Mouse (Mus musculus) brain, embryonic 18.5 days (tissue): ENCODE measurements at regions not wholly inside any gene's neighbourhood (a gene's known extent, or its start where the extent isn't known, plus 50 kb on each side); places are given as distances from the start of the nearest gene placed in this dataset.

Experiments
- DNase-seq: peaks from one replicate; pipeline ENCODE4 v3.0.0-alpha.2; 2012; ENCODE audit warnings: low read depth, low spot score

DNA sequence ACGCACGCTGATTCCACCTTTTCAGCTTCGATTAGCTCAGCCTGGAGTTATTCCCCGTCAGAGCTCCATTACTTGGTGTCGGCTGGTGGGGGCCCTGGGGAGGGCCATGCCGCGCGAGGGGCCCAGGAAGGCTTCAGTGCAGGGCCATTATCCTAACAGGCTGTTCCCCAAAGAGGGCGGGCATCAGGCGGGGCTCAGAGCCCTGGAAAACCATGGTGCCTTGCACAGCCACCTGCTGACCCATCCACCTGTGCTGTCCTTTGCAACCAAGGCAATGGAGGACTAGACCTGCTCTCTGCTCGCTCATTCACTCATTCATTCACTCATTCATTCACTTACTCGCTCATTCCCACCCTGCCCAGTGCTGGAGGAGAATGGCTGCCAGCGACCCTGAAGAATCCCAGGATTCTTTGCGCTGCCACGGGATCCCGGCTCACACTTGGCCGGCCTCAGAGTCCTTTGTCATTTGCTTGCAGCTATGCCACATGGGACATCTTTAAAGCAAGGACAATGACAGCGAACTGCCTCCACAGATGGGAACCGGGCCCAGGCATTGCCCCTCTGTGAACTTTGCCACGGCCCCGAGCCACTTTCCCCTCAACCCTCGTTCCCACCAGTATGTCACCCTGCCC is 78.6 kb upstream of the Nkx1-1 start:
- no peak for DNase-seq

DNA sequence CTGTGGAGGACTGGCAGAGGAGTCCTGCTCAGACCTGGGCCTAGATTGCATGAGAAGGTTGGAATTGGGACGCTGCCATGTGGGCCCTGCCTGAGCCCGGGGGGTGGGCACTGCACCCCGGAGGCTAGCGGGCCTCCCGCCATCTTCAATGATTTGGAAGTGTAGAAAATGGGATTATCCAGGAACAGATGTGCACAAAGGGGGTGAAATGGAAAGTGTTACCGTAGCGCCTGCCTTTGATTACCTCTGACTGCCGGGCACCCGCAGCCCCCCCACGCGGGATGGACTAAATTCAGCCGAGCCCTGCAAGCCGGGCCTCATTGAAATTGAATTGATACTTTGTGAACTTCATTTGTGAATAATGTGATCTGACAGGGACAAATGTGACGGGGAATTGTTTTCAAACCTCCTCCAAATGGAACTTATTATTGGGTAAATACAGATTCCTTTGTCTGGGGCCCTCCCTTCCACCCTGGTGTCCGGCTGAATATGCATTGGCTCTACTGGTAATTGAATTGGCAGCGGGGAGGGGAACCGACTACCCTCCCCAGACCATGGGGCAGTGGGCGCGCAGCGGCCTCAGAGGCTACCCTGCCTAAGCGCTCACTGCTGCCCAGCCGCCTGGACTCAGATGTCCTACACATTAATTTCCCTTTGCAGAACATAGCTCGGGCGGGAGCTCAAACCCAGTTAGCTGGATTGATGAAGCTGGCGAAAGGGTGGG is 77.9 kb upstream of the Nkx1-1 start:
- DNase-seq, result no peak

DNA sequence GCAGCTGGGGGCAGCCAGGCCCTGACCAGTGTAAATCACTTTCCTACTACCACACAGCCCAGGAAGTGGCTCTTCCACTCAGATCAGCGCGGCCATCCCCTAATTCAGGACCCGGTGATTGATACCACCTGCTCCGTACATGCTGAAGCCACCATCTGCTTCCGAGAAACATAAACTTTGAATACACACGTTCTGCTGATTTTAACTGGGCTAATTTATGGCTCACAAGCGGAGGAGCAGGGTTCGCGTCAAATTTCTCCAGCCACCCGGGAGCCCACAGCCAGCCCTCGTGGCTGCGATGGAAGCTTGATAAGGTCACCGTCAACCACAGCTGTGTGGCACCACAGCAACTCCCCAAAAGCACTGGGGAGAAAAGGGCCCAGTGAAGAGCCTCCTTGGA is 72.0 kb upstream of the Nkx1-1 start:
- no peak for DNase-seq

DNA sequence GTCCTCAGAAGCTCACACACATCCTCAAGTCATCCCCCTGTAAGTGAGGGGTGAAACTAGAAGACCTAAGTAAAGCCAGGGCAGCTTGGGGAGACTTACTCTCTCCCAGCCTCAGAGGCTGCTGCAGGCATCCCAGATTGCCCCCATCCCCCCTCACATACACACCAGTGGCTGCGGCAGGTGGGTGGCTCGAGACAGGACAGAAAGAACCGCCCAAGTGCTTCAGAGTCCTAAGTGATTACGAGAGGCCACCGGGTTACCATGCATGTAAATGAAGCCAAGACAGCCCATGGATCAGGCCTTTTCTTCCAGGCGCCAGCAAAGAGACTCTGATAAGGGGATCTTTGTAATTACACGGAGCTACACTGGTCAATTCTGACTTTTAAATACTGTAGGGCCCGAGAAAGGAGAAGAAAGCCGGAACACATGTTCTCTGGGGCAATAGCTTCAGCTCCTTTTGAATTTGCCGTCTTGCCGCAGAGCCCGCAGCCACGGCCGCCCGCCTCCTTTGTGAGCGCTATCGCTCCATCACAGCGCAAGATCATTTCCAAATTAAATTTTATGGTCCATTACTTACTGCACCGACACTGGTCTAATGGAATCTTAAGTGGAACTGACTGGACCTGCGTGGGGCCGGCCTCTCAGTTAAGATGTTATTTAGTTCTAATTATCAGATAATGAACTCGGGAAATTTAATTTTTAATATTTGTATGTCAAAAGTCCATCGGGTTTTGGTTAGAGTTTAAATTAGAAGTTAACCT is 68.1 kb upstream of the Nkx1-1 start:
- no peak for DNase-seq

DNA sequence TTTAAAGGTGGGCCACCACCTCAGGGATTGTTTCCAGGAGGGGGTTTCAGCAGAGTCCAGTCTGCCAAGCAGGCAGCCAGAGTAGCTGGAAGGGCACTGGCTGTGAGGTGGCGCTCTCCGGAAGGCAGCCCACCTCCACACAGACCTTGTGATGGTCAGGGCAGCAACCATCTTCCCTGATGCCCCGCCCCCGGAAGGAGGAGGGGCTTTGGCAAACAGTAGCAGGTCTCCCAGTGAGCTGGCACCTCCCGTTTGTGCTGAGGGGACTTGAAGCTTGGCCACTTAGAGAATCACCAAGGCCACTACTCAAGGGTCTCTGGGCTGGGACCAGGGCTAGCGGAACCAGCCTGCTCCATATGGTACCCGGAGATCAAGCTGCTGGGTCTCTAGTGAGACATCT is 67.4 kb upstream of the Nkx1-1 start:
- no peak for DNase-seq

DNA sequence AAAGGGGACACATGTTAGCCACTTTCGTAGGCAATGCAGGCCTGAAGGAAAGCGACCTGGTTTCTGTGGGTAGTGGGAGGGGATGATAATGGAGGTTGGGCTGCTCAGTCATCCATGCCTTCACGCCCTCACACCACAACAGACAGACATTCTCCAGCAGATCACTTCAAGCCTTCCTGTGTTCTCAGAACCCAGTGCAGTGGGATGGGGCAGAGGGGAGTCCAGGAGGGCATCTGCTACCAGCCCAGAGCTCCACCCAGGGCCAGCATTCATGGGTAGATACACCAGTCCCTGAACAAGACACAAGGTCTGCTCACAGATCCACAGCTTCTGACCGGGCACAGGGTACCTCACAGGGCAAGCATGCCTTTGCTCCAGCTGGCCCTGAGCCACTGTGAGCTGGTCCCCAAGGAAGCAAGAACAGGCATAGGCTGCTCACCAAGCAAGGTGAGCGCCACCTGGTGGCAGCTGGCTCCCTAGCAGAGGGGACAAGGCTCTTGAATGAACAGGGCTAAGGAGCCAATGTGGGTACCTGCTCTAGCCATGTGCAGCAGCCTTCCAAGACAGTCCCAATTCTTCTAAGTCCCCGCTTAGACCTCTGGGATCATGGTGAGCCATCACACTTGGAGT is 62.2 kb upstream of the Nkx1-1 start:
- peak; percentile 39 for DNase-seq

DNA sequence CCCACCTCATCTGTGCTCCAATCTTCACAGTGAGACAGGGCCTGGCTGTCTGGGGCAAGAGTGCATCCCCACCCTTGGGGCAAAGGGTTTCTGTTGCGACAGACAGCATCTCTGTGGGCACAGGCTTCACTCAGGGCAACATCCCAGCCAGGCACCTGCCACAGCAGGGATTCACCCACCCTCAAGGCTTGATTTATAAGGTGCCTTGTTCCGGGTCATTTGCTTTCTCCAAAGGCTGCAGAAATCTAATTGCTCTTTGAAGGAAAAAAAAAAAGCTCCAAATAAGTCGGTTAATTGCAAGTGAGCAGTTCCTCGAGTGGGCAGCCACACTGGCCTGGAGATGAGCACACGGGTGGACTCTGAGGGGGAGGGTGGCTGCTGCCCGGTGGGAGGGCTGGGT is 61.5 kb upstream of the Nkx1-1 start:
- DNase-seq, result no peak

DNA sequence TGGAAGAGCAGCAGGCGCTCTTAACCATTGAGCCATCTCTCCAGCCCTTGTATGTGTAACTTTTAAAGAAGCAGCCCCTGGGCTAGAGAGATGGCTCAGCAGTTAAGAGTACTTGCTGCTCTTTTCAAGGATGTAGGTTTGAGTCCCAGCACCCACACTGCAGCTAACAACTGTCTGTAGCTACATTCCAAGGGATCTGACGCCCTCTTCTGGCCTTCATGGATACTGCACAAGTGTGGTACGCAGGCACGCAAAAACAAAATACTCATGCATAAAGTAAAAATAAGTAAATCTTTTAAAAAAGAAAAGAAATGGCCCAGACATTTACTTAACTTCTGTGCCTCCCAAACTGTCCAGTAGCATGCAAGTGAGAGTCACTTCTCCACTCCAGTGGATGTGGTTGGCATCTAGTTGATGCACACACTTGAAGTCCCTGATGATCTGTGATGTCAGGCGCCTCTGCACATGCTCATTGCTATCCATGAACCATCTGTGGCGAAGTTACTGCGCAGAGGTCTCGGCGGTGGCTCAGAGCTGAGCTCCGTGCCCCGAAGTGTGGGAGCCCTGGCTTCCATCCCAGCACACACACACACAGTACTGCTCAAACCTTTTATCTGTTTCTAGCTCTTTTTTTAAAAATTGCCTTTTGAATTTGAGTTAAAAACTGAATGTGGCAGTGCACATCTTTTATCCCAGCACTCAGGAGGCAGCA is 59.0 kb upstream of the Nkx1-1 start:
- no peak for DNase-seq

DNA sequence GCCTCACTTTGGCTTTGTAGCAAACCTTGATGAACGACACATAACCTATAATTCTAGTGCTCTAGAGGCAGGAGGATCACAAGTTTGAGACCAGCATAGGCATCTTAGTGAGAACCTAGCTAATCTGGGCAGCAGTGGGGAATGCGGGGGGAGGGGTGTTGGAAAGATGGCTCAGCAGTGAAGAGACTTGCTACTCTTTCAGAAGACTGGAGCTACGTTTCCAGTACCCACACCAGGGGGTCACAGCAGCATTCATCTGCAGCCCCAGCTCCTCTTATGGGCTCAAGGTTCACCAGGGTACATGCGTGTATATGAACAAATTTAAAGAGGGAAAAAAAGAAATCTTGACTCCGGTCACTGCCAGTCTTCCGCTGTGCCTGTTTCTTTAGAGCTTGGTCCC is 55.5 kb upstream of the Nkx1-1 start:
- no peak for DNase-seq

DNA sequence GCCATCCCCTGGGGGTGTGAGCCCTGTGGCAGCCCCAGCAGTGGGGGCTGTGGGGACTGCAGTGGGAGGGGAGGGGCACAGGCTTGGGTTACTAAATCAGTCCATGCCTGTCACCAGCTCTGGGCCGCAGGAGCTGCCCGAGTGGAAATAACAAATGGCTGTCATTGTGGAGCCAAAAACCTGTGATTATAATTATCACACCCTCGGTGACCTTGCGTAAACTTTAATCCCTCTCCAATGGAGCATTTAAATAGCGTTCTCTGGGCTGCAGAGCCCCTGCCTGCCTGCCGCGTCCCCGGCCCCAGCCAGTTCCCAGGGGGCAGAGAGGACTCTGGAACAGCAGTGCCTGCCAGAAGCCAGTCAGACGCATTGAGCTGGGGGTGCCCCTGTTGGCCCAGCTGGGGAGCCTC is 54.4 kb upstream of the Nkx1-1 start:
- DNase-seq, result no peak

DNA sequence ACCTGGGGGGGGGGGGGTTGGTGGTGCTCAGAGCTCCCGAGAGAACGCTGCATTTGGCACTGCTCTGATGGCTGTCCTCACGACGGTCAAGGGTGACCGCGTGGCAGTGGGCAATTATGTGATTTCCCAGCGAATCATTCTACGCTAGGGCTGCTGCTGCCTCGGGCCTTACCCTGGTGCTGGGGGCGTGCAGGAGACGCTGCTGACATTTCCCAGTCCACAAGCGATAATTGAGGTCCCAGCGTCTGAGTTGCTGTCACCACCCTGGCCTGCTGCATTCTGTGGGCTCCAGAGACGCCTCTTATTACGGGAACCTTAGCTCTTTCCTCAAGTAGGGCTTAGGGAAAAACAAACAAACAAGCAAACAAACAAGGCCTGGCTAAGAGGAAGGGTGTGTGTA is 52.0 kb upstream of the Nkx1-1 start:
- DNase-seq, result no peak
